Mouse (Mus musculus) v-Abl transformed pro-B cells (cell line): ENCODE measurements around the gene Dagla.

Experiments
- in situ Hi-C, 2 experiments: fragments of 400-800 bp; cut with MboI; formaldehyde crosslinking; loops; one replicate each; pipeline ENCODE4 v1.15.1; 2025; ENCODE audit not compliant: unreplicated experiment in 2 of 2

Dagla gene

GRCm38 (mm10) chr19:10213796-10214471, 90.7 kb downstream of the Dagla start:
- in situ Hi-C loops, result loop anchor here in 1 of 2 experiments (25.0 kb wide), 1 partner anchor 1502 kb away; the partner anchor contains the start of gene Slc3a2

- in situ Hi-C loops, result loop anchor here in 1 of 2 experiments (25.0 kb wide), 1 partner anchor 1499 kb away; the partner anchor contains the start of gene Slc3a2
Observed at GRCm38 (mm10) chr19:10210885-10211284, 93.8 kb downstream of the Dagla start.

GRCm38 (mm10) chr19:10208851-10209250, 95.8 kb downstream of the Dagla start:
- in situ Hi-C loops, result loop anchor here in 1 of 2 experiments (25.0 kb wide), 1 partner anchor 1497 kb away; the partner anchor contains the start of gene Slc3a2

- in situ Hi-C loops, result loop anchor here in 1 of 2 experiments (25.0 kb wide), 1 partner anchor 1493 kb away; the partner anchor contains the start of gene Slc3a2
Observed at GRCm38 (mm10) chr19:10205051-10205450, 99.6 kb downstream of the Dagla start.

GRCm38 (mm10) chr19:10204616-10205001, 100.1 kb downstream of the Dagla start:
- in situ Hi-C loops, result loop anchor here (5.0 to 25.0 kb wide), 4 partner anchors 202 to 1492 kb away; partner anchors contain the start of genes Best1 (in 1 of the 2), Incenp (in 1 of the 2), Rab3il1 (in 1 of the 2) and Slc3a2 (in 1 of the 2)

GRCm38 (mm10) chr19:10203848-10204615, 100.6 kb downstream of the Dagla start, which contains the start of the genes Tmem258 and Fen1:
Gene Tmem258, plus strand, starts transcription at chr19:10204014.
Gene Fen1, minus strand, starts transcription at chr19:10204169.
- in situ Hi-C loops, result loop anchor here (5.0 to 25.0 kb wide), 4 partner anchors 202 to 1492 kb away; partner anchors contain the start of genes Best1 (in 1 of the 2), Incenp (in 1 of the 2), Rab3il1 (in 1 of the 2) and Slc3a2 (in 1 of the 2)

- in situ Hi-C loops, result loop anchor here (5.0 to 25.0 kb wide), 4 partner anchors 201 to 1491 kb away; partner anchors contain the start of genes Best1 (in 1 of the 2), Incenp (in 1 of the 2), Rab3il1 (in 1 of the 2) and Slc3a2 (in 1 of the 2)
Observed at GRCm38 (mm10) chr19:10203146-10203847, 101.4 kb downstream of the Dagla start.

- in situ Hi-C loops, result loop anchor here (5.0 to 25.0 kb wide), 4 partner anchors 161 to 1361 kb away; partner anchors contain the start of genes AC129217.1 (in 1 of the 2), Asrgl1 (in 1 of the 2), Best1 (in 1 of the 2) and Bscl2 (in 1 of the 2)
Observed at GRCm38 (mm10) chr19:10198723-10199122, 106.0 kb downstream of the Dagla start.

GRCm38 (mm10) chr19:10198286-10198685, 106.4 kb downstream of the Dagla start:
- in situ Hi-C loops, result loop anchor here (5.0 to 25.0 kb wide), 4 partner anchors 161 to 1361 kb away; partner anchors contain the start of genes AC129217.1 (in 1 of the 2), Asrgl1 (in 1 of the 2), Best1 (in 1 of the 2) and Bscl2 (in 1 of the 2)

GRCm38 (mm10) chr19:10197130-10197529, 107.5 kb downstream of the Dagla start:
- in situ Hi-C loops, result loop anchor here (5.0 to 25.0 kb wide), 4 partner anchors 160 to 1360 kb away; partner anchors contain the start of genes AC129217.1 (in 1 of the 2), Asrgl1 (in 1 of the 2), Best1 (in 1 of the 2) and Bscl2 (in 1 of the 2)
